Mouse (Mus musculus) myocyte (in vitro differentiated cells): ENCODE measurements at regions not wholly inside any gene's neighbourhood (a gene's known extent, or its start where the extent isn't known, plus 50 kb on each side); places are given as distances from the start of the nearest gene placed in this dataset.

ENCODE experiments used
- H3K27me3 ChIP-seq: one replicate; pipeline ENCODE4 v1.6.1; 2011; ENCODE audit not compliant: control insufficient read depth, insufficient read depth, insufficient read length
- H3K36me3 ChIP-seq: one replicate; pipeline ENCODE4 v1.6.1; 2011; ENCODE audit not compliant: control insufficient read depth, insufficient read depth
- H3K4me2 ChIP-seq: one replicate; pipeline ENCODE4 v1.6.1; 2011; ENCODE audit warnings: low read depth, control low read depth
- H3K4me3 ChIP-seq: one replicate; pipeline ENCODE4 v1.5.1; 2011; ENCODE audit warnings: mild to moderate bottlenecking, control low read depth, moderate library complexity
- H3K79me2 ChIP-seq: one replicate; pipeline ENCODE4 v1.6.1; 2011; ENCODE audit not compliant: control insufficient read depth, insufficient read depth
- H3ac ChIP-seq: one replicate; pipeline ENCODE4 v1.6.1; 2011; ENCODE audit not compliant: control insufficient read depth, insufficient read length
- CEBPB ChIP-seq: IDR thresholded peaks from 2 replicates; pipeline ENCODE4 v1.6.1; 2011; ENCODE audit warnings: mild to moderate bottlenecking, moderate library complexity; ENCODE audit not compliant: poor library complexity, insufficient read depth, severe bottlenecking
- E2F4 ChIP-seq: IDR thresholded peaks from one replicate; pipeline ENCODE4 v1.6.1; 2011; ENCODE audit warnings: mild to moderate bottlenecking, control low read depth, moderate library complexity; ENCODE audit not compliant: insufficient read depth
- MAX ChIP-seq: IDR thresholded peaks from one replicate; pipeline ENCODE4 v1.6.1; 2011; ENCODE audit warnings: low read depth, mild to moderate bottlenecking, control low read depth
- MYOD1 ChIP-seq, 3 experiments: IDR thresholded peaks; one replicate each; pipeline ENCODE4 v1.6.1; 2011; ENCODE audit warnings: control low read depth in 2 of 3, low read depth in 2 of 3, mild to moderate bottlenecking in 2 of 3, moderate library complexity in 1 of 3; ENCODE audit not compliant: insufficient read length in 2 of 3, control insufficient read depth in 1 of 3
- MYOG ChIP-seq, 3 experiments: IDR thresholded peaks; one replicate each; pipeline ENCODE4 v1.6.1; 2011; ENCODE audit warnings: control low read depth in 2 of 3, low read depth in 2 of 3, mild to moderate bottlenecking in 2 of 3; ENCODE audit not compliant: insufficient read length in 2 of 3, control insufficient read depth in 1 of 3, insufficient read depth in 1 of 3
- POLR2A ChIP-seq: IDR thresholded peaks from one replicate; pipeline ENCODE4 v1.6.1; 2011; ENCODE audit warnings: low read depth, mild to moderate bottlenecking, control low read depth, moderate library complexity; ENCODE audit not compliant: insufficient read length
- POLR2AphosphoS2 ChIP-seq: IDR thresholded peaks from one replicate; pipeline ENCODE4 v1.6.1; 2011; ENCODE audit warnings: low read depth, control low read depth; ENCODE audit not compliant: insufficient read length
- REST ChIP-seq: IDR thresholded peaks from one replicate; pipeline ENCODE4 v1.6.1; 2011; ENCODE audit warnings: mild to moderate bottlenecking, control low read depth, moderate library complexity; ENCODE audit not compliant: insufficient read depth, insufficient read length
- SRF ChIP-seq: IDR thresholded peaks from one replicate; pipeline ENCODE4 v1.6.1; 2011; ENCODE audit warnings: low read depth; ENCODE audit not compliant: control insufficient read depth, insufficient read length
- TCF12 ChIP-seq: IDR thresholded peaks from one replicate; pipeline ENCODE4 v1.6.1; 2011; ENCODE audit warnings: mild to moderate bottlenecking, control low read depth; ENCODE audit not compliant: poor library complexity, insufficient read depth, severe bottlenecking
- TCF3 ChIP-seq: IDR thresholded peaks from one replicate; pipeline ENCODE4 v1.6.1; 2011; ENCODE audit warnings: low read depth, control low read depth; ENCODE audit not compliant: insufficient read length
- USF1 ChIP-seq: IDR thresholded peaks from one replicate; pipeline ENCODE4 v1.6.1; 2011; ENCODE audit warnings: low read depth, mild to moderate bottlenecking, control low read depth, moderate library complexity

GRCm38 (mm10) chr14:67626181-67626580 is 1617.2 kb upstream of the Gulo start:
- no peaks in the 10 kb centered on the region for H3K79me2 ChIP-seq
- H3K36me3 ChIP-seq: no peaks in the 10 kb centered on the region
- H3K4me3 ChIP-seq: no peak overlapping the region
- TF ChIP-seq E2F4 (no peak), SRF (no peak), MYOD1 (IDR thresholded peaks at IDR 0.05; ENCODE audit: control insufficient read depth in 1 of 3, insufficient read length in 2 of 3, low read depth in 2 of 3) (no peak), POLR2A (no peak), USF1 (no peak), TCF12 (no peak), CEBPB (no peak), POLR2AphosphoS2 (no peak)
- no peak overlapping the region for H3ac ChIP-seq
- no peak overlapping the region for H3K4me2 ChIP-seq
- no peaks in the 10 kb centered on the region for H3K27me3 ChIP-seq

- no peaks in the 10 kb centered on the region for H3K36me3 ChIP-seq
- no peak overlapping the region for H3ac ChIP-seq
- no peak overlapping the region for H3K4me2 ChIP-seq
- H3K27me3 ChIP-seq: no peaks in the 10 kb centered on the region
- TF ChIP-seq TCF3: no peak
- TF ChIP-seq MYOD1 (IDR thresholded peaks at IDR 0.05; ENCODE audit: control insufficient read depth in 1 of 3, insufficient read length in 2 of 3, low read depth in 2 of 3): no peak
- TF ChIP-seq POLR2A: no peak
- TF ChIP-seq TCF12: no peak
- TF ChIP-seq SRF: no peak
- no peak for TF ChIP-seq USF1
- H3K79me2 ChIP-seq: no peaks in the 10 kb centered on the region
- H3K4me3 ChIP-seq: no peak overlapping the region
These were observed 1615.0 kb upstream of the Gulo start for GRCm38 (mm10) chr14:67623841-67624480.

GRCm38 (mm10) chr14:67622911-67623310 is 1613.9 kb upstream of the Gulo start:
- Histone ChIP-seq H3K27me3 (no peaks in the 10 kb centered on the region), H3ac (no peak overlapping the region), H3K79me2 (no peaks in the 10 kb centered on the region), H3K36me3 (no peaks in the 10 kb centered on the region), H3K4me2 (no peak overlapping the region), H3K4me3 (no peak overlapping the region)
- TF ChIP-seq POLR2AphosphoS2 (no peak), CEBPB (no peak), TCF3 (no peak), USF1 (no peak), TCF12 (no peak), MAX (no peak), POLR2A (no peak), E2F4 (no peak), MYOD1 (IDR thresholded peaks at IDR 0.05; ENCODE audit: control insufficient read depth in 1 of 3, insufficient read length in 2 of 3, low read depth in 2 of 3) (no peak), MYOG (IDR thresholded peaks at IDR 0.05; ENCODE audit: control insufficient read depth in 1 of 3, insufficient read depth in 1 of 3, insufficient read length in 2 of 3, low read depth in 2 of 3) (no peak), REST (no peak)

GRCm38 (mm10) chr14:67621486-67621885 is 1612.5 kb upstream of the Gulo start:
- Histone ChIP-seq H3K4me2 (no peak overlapping the region), H3K36me3 (no peaks in the 10 kb centered on the region), H3K79me2 (no peaks in the 10 kb centered on the region), H3K27me3 (no peaks in the 10 kb centered on the region), H3K4me3 (no peak overlapping the region), H3ac (no peak overlapping the region)
- no peak for TF ChIP-seq E2F4
- TF ChIP-seq POLR2A: no peak
- TF ChIP-seq USF1: no peak
- TF ChIP-seq MYOG (IDR thresholded peaks at IDR 0.05; ENCODE audit: control insufficient read depth in 1 of 3, insufficient read depth in 1 of 3, insufficient read length in 2 of 3, low read depth in 2 of 3): no peak
- TF ChIP-seq CEBPB: no peak

- Histone ChIP-seq H3K27me3 (no peaks in the 10 kb centered on the region), H3K4me2 (no peak overlapping the region), H3K79me2 (no peaks in the 10 kb centered on the region), H3K4me3 (no peak overlapping the region), H3ac (no peak overlapping the region), H3K36me3 (no peaks in the 10 kb centered on the region)
- TF ChIP-seq POLR2AphosphoS2 (no peak), MAX (no peak), CEBPB (no peak), TCF3 (no peak), TCF12 (no peak), SRF (no peak), MYOD1 (IDR thresholded peaks at IDR 0.05; ENCODE audit: control insufficient read depth in 1 of 3, insufficient read length in 2 of 3, low read depth in 2 of 3) (no peak), MYOG (IDR thresholded peaks at IDR 0.05; ENCODE audit: control insufficient read depth in 1 of 3, insufficient read depth in 1 of 3, insufficient read length in 2 of 3, low read depth in 2 of 3) (no peak), USF1 (no peak), E2F4 (no peak), REST (no peak), POLR2A (no peak)
These were observed 1612.0 kb upstream of the Gulo start for GRCm38 (mm10) chr14:67620854-67621476.
